Mouse (Mus musculus) embryonic fibroblast, embryonic 13.5 days (primary cell): ENCODE data around the gene Ttc3.

Source experiments
- CTCF ChIP-seq: IDR thresholded peaks from 2 replicates; pipeline ENCODE4 v1.5.1; 2011; ENCODE audit warnings: mild to moderate bottlenecking, control low read depth, low read length, moderate library complexity, borderline replicate concordance; ENCODE audit not compliant: insufficient read depth
- POLR2A ChIP-seq: IDR thresholded peaks from 2 replicates; pipeline ENCODE4 v1.6.1; 2011; ENCODE audit warnings: low read depth, mild to moderate bottlenecking, control low read depth, low read length, moderate library complexity

- TF ChIP-seq POLR2A (no peak), CTCF (no peak)
Measured at GRCm38 (mm10) chr16:94345733-94346132, 24.7 kb upstream of the Ttc3 start.
